ENCODE assay signal across 23 mouse cellular contexts in genomic region chr1:195004194-195004593, GRCm38 (mm10).
DNase-seq lines count a peak whose midpoint lies in the region; ATAC-seq and TF ChIP-seq lines count a peak whose summit lies in the region.
"Had no signal": no experiment of that assay in that cellular context is flagged by ENCODE, and none has a peak within 500 bp of the region (broad histone marks: within the 10 kb centered on the region; RNA-seq: fewer than 3 reads in every experiment).

No protein-coding gene starts in this region.

- 0 out of 2 replicates have a peak, but pooled peaks have one; percentile 42 for ATAC-seq in intestine, embryonic 16.5 days
- ATAC-seq in intestine, embryonic 15.5 days = no peak
- no peak for ATAC-seq in midbrain, postnatal 0 days (ENCODE audit: low FRiP score)
- ATAC-seq in midbrain, embryonic 15.5 days (replicated peaks) = no peak
- ATAC-seq in G1E (ENCODE audit: extremely low read depth, insufficient number of reproducible peaks, low FRiP score, poor library complexity, severe bottlenecking) = 0 out of 2 replicates have a peak, but pooled peaks have one; percentile 54
- ATAC-seq in intestine, postnatal 0 days = peak; percentile 61; the same call in 1 of the 2 replicates
- ATAC-seq: activated CD4-positive, CD25-positive, alpha-beta regulatory T cell, adult 4 months; CD4-positive, CD25-positive, alpha-beta regulatory T cell, adult 4 months; forebrain, embryonic 14.5 days; Patski had no signal

- DNase-seq in midbrain, postnatal 0 days (ENCODE audit: low spot score) = peak; percentile 26
- DNase-seq in G1E (ENCODE audit: low spot score) = no peak
- DNase-seq in lung, postnatal 4 days = no peak
- DNase-seq in embryo, embryonic 9.5 days (ENCODE audit: extremely low spot score) = no peak
- DNase-seq: adrenal gland, postnatal 14 days; B cell, adult 2 months; cerebellum, adult 11-12 months; gastrocnemius, adult 2 months; gastrocnemius, postnatal 25 days; heart, postnatal 10 days; heart, postnatal 4 days had no signal

- WGBS in intestine, embryonic 16.5 days = 60% methylated on average over 1 of the region's 1 CpGs
- WGBS in intestine, embryonic 15.5 days = 67% methylated on average over 1 of the region's 1 CpGs
- WGBS in midbrain, postnatal 0 days = 58% methylated on average over 1 of the region's 1 CpGs
- 57% methylated on average over 1 of the region's 1 CpGs for WGBS in midbrain, embryonic 15.5 days
- 74% methylated on average over 1 of the region's 1 CpGs for WGBS in intestine, postnatal 0 days

- TF ChIP-seq CTCF in midbrain, postnatal 0 days (IDR thresholded peaks at IDR 0.05) = no peak
- TF ChIP-seq CTCF in G1E (IDR thresholded peaks at IDR 0.05; ENCODE audit: low read depth, low read length) = no peak
- TF ChIP-seq CTCF in intestine, postnatal 0 days (IDR thresholded peaks at IDR 0.05; ENCODE audit: low read depth) = no peak

- no peak overlapping the region for H3K9ac ChIP-seq in intestine, embryonic 16.5 days (ENCODE audit: low read depth, low read length)
- H3K9ac ChIP-seq in intestine, embryonic 15.5 days = no peak overlapping the region
- no peak overlapping the region for H3K9ac ChIP-seq in midbrain, postnatal 0 days (replicated peaks; ENCODE audit: low read length, poor library complexity, severe bottlenecking)
- H3K9ac ChIP-seq in midbrain, embryonic 15.5 days = no peak overlapping the region
- H3K9ac ChIP-seq in intestine, postnatal 0 days (ENCODE audit: low read depth, low read length) = no peak overlapping the region
- H3K9ac ChIP-seq: embryonic facial prominence, embryonic 15.5 days; hindbrain, embryonic 13.5 days had no signal

- H3K4me3 ChIP-seq in intestine, embryonic 16.5 days (ENCODE audit: low read length) = no peak overlapping the region
- H3K4me3 ChIP-seq in intestine, embryonic 15.5 days (replicated peaks) = no peak overlapping the region
- H3K4me3 ChIP-seq in midbrain, postnatal 0 days (ENCODE audit: low read depth, low read length) = no peak overlapping the region
- no peak overlapping the region for H3K4me3 ChIP-seq in midbrain, embryonic 15.5 days
- H3K4me3 ChIP-seq in G1E (ENCODE audit: low read depth, low read length) = no peak overlapping the region
- no peak overlapping the region for H3K4me3 ChIP-seq in intestine, postnatal 0 days (ENCODE audit: low read depth, low read length)
- H3K4me3 ChIP-seq: embryonic facial prominence, embryonic 15.5 days; erythroblast, embryonic 14.5 days; forebrain, embryonic 10.5 days; gastrocnemius, adult 2 months; hindbrain, embryonic 13.5 days had no signal

- no peaks in the 10 kb centered on the region for H3K36me3 ChIP-seq in intestine, embryonic 16.5 days (ENCODE audit: control insufficient read depth, insufficient read depth, low read length)
- no peaks in the 10 kb centered on the region for H3K36me3 ChIP-seq in intestine, embryonic 15.5 days
- no peaks in the 10 kb centered on the region for H3K36me3 ChIP-seq in midbrain, postnatal 0 days (ENCODE audit: insufficient read depth, low read length)
- no peaks in the 10 kb centered on the region for H3K36me3 ChIP-seq in midbrain, embryonic 15.5 days (replicated peaks)
- no peaks in the 10 kb centered on the region for H3K36me3 ChIP-seq in G1E (replicated peaks)
- H3K36me3 ChIP-seq in intestine, postnatal 0 days (ENCODE audit: control insufficient read depth, insufficient read depth) = no peaks in the 10 kb centered on the region
- H3K36me3 ChIP-seq: embryonic facial prominence, embryonic 15.5 days; forebrain, embryonic 10.5 days; hindbrain, embryonic 13.5 days had no signal

- H3K27ac ChIP-seq in intestine, embryonic 16.5 days (ENCODE audit: low read length) = no peak overlapping the region
- no peak overlapping the region for H3K27ac ChIP-seq in intestine, embryonic 15.5 days
- H3K27ac ChIP-seq in midbrain, postnatal 0 days (ENCODE audit: low read depth, low read length) = no peak overlapping the region
- no peak overlapping the region for H3K27ac ChIP-seq in midbrain, embryonic 15.5 days
- no peak overlapping the region for H3K27ac ChIP-seq in intestine, postnatal 0 days (ENCODE audit: low read depth, low read length)
- H3K27ac ChIP-seq: embryonic facial prominence, embryonic 15.5 days; forebrain, embryonic 10.5 days; hindbrain, embryonic 13.5 days had no signal

- no peaks in the 10 kb centered on the region for H3K4me1 ChIP-seq in intestine, embryonic 16.5 days (ENCODE audit: control insufficient read depth, insufficient read depth, low read length)
- no peaks in the 10 kb centered on the region for H3K4me1 ChIP-seq in intestine, embryonic 15.5 days (replicated peaks)
- H3K4me1 ChIP-seq in midbrain, postnatal 0 days (ENCODE audit: insufficient read depth, low read length) = no peaks in the 10 kb centered on the region
- no peaks in the 10 kb centered on the region for H3K4me1 ChIP-seq in midbrain, embryonic 15.5 days
- peaks cover 13% of the 10 kb centered on the region for H3K4me1 ChIP-seq in G1E (ENCODE audit: insufficient read depth, low read depth, low read length)
- no peaks in the 10 kb centered on the region for H3K4me1 ChIP-seq in intestine, postnatal 0 days (replicated peaks; ENCODE audit: control insufficient read depth, insufficient read depth, low read length)
- H3K4me1 ChIP-seq: embryonic facial prominence, embryonic 15.5 days; forebrain, embryonic 10.5 days; hindbrain, embryonic 13.5 days had no signal

- no peaks in the 10 kb centered on the region for H3K9me3 ChIP-seq in intestine, embryonic 16.5 days (ENCODE audit: control insufficient read depth, low read length)
- H3K9me3 ChIP-seq in intestine, embryonic 15.5 days = no peaks in the 10 kb centered on the region
- H3K9me3 ChIP-seq in midbrain, postnatal 0 days (ENCODE audit: low read length) = no peaks in the 10 kb centered on the region
- no peaks in the 10 kb centered on the region for H3K9me3 ChIP-seq in midbrain, embryonic 15.5 days
- H3K9me3 ChIP-seq in G1E (replicated peaks) = no peaks in the 10 kb centered on the region
- H3K9me3 ChIP-seq in intestine, postnatal 0 days (ENCODE audit: control insufficient read depth) = no peaks in the 10 kb centered on the region
- H3K9me3 ChIP-seq: embryonic facial prominence, embryonic 15.5 days; forebrain, embryonic 10.5 days; hindbrain, embryonic 13.5 days had no signal

- H3K27me3 ChIP-seq in intestine, embryonic 16.5 days (replicated peaks; ENCODE audit: control insufficient read depth, insufficient read depth, low read length) = no peaks in the 10 kb centered on the region
- H3K27me3 ChIP-seq in intestine, embryonic 15.5 days (replicated peaks) = no peaks in the 10 kb centered on the region
- no peaks in the 10 kb centered on the region for H3K27me3 ChIP-seq in midbrain, postnatal 0 days (ENCODE audit: insufficient read depth, low read length)
- no peaks in the 10 kb centered on the region for H3K27me3 ChIP-seq in midbrain, embryonic 15.5 days (replicated peaks)
- no peaks in the 10 kb centered on the region for H3K27me3 ChIP-seq in G1E (ENCODE audit: insufficient read depth, low read length)
- H3K27me3 ChIP-seq in intestine, postnatal 0 days (replicated peaks; ENCODE audit: control insufficient read depth, insufficient read depth, low read length) = no peaks in the 10 kb centered on the region
- H3K27me3 ChIP-seq: embryonic facial prominence, embryonic 15.5 days; hindbrain, embryonic 13.5 days; Patski had no signal

- no peak overlapping the region for H3K4me2 ChIP-seq in intestine, embryonic 16.5 days (ENCODE audit: low read depth, low read length)
- H3K4me2 ChIP-seq in intestine, embryonic 15.5 days (replicated peaks) = no peak overlapping the region
- H3K4me2 ChIP-seq in midbrain, postnatal 0 days (ENCODE audit: low read depth, low read length, poor library complexity, severe bottlenecking) = no peak overlapping the region
- H3K4me2 ChIP-seq in midbrain, embryonic 15.5 days = no peak overlapping the region
- H3K4me2 ChIP-seq in intestine, postnatal 0 days (replicated peaks; ENCODE audit: low read depth) = no peak overlapping the region
- H3K4me2 ChIP-seq: embryonic facial prominence, embryonic 15.5 days; hindbrain, embryonic 13.5 days had no signal

Comparison
In these comparisons a context has a peak if more than half of its experiments do, and no peak if none do; other contexts are left out.
1. ATAC-seq: peak in intestine, embryonic 16.5 days (single experiment), G1E (single experiment) and intestine, postnatal 0 days (single experiment); none in intestine, embryonic 15.5 days (single experiment), midbrain, postnatal 0 days (single experiment) and midbrain, embryonic 15.5 days (single experiment).